Mouse (Mus musculus): Measurements from ENCODE around the gene Tmem44. TPM values are rescaled to one million over a fixed set of nuclear protein-coding genes. Genes with fewer than 3 reads are reported as not detected.

Gene Tmem44
- polyA plus RNA-seq, 1 experiment = 0.01 TPM

DNA sequence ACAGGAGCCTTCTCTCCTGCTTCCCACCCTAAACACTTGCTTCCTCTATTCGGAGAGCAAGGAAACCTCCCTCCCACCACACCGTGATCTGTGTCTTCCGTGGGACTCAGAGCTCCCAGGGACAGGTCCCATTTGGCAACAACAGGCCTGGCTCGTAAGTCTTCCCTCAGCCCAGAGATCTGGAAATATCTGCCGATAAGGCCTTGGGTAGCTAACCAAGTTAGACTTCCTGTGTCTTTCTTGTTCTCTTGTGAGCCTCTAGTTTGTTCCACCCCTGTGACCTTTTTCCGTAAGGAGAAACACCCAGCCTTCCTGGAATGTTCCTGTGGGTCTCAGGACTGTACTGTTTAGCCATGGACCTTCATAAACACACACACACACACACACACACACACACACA is 7.8 kb downstream of the Tmem44 start:
- H3K4me1 ChIP-seq (ENCODE audit: control insufficient read depth) = peaks cover 8% of the 10 kb centered on the region
- H3K9me3 ChIP-seq (ENCODE audit: control insufficient read depth, low read length) = peaks cover 5% of the 10 kb centered on the region
- H3K4me3 ChIP-seq (replicated peaks) = no peak overlapping the region
- H3K27me3 ChIP-seq (ENCODE audit: control insufficient read depth) = peaks cover 14% of the 10 kb centered on the region
- TF ChIP-seq TAL1 (IDR thresholded peaks at IDR 0.05; ENCODE audit: low read length) (no peak), GATA1 (IDR thresholded peaks at IDR 0.05; ENCODE audit: low read length) (no peak)
- no peaks in the 10 kb centered on the region for H3K36me3 ChIP-seq (ENCODE audit: control insufficient read depth)

DNA sequence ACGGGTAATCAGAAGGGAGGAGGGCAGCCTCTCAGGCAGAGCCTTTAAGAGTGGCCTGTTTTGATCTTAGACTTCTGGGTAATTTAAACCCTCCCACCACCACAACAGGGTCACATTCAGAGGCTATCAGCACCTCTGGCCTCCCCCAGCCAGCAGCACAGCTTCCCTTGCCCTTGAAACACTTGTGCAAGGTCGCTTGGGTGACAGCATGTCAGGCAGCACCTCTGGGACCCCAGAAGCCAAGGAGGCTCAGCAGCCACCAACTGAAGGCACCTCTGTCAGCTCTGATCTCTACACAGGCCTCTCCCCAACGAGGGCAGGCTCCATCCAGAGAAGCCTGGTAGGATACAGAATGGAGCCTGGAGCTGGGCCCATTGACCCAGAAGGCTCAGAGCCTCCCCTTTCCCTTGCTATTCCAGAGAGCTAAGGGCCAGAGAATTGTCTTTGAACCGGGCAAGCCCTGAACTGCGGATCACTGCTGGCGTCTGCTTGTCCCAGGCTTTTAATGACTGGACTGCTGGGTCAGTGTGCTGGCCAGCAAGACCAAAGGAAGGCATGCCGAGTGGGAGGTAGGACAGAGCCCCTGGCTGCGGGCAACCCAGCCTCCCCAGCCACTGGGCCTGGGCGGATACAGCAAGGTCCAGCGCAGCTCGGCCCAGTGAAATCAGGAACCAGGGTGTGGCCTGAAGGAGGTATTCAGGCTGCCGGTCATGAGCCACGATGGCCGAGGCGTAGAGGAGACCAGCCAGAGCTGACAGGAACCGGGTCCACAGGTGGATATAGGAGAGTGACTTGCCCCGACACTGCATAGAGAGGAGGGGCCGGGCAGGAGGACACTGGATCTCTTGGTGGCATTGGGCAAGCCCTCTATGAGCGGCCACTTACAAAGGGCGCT is 10.3 kb downstream of the Tmem44 start:
- peaks cover 8% of the 10 kb centered on the region for H3K4me1 ChIP-seq (ENCODE audit: control insufficient read depth)
- H3K36me3 ChIP-seq (ENCODE audit: control insufficient read depth) = no peaks in the 10 kb centered on the region
- H3K4me3 ChIP-seq (replicated peaks) = no peak overlapping the region
- peaks cover 15% of the 10 kb centered on the region for H3K27me3 ChIP-seq (ENCODE audit: control insufficient read depth)
- no peak for TF ChIP-seq GATA1 (IDR thresholded peaks at IDR 0.05; ENCODE audit: low read length)
- TF ChIP-seq TAL1 (IDR thresholded peaks at IDR 0.05; ENCODE audit: low read length) = no peak
- H3K9me3 ChIP-seq (ENCODE audit: control insufficient read depth, low read length) = no peaks in the 10 kb centered on the region

DNA sequence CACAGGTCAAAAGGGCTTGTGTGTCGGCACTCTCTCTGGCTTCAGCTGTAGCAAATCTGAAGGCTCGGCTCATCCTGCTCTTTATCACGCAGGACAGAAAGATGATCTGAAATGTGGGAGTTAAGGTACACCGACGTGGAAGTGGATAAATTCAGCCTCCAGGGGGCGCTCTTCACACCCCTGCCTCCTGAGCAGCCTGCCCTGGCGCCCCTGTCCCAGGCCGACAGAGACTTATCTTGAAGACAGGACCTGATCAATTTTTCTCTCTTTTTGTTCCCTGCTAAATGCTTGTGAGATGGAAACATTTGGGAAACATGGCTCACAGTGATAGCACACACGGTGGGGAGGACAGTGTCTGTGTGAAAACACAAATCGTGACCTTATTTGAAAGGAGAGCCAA is 11.2 kb downstream of the Tmem44 start:
- Histone ChIP-seq H3K36me3 (ENCODE audit: control insufficient read depth) (no peaks in the 10 kb centered on the region), H3K4me1 (ENCODE audit: control insufficient read depth) (no peaks in the 10 kb centered on the region), H3K4me3 (replicated peaks) (no peak overlapping the region), H3K9me3 (ENCODE audit: control insufficient read depth, low read length) (no peaks in the 10 kb centered on the region), H3K27me3 (ENCODE audit: control insufficient read depth) (peaks cover 16% of the 10 kb centered on the region)
- TF ChIP-seq GATA1 (IDR thresholded peaks at IDR 0.05; ENCODE audit: low read length) = no peak
- TF ChIP-seq TAL1 (IDR thresholded peaks at IDR 0.05; ENCODE audit: low read length) = no peak

DNA sequence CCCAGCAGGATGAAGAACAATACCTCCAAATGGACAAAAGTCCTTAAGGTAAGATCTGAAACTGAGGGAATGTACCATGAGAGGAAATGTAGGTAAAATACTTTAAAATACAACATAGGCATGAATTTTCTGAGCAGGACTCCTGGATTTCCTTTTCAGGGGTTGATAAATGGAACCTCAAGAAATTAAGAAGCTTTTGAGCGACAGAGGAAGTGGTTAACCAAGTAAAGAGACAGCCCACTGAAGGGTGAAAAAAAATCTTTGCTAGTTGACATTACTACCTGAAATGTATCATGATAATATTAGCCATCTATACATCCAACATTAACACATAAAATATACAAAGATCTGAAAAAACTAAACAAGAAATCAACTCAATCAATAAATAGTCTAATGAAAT is 15.6 kb downstream of the Tmem44 start:
- Histone ChIP-seq H3K4me1 (ENCODE audit: control insufficient read depth) (peaks cover 4% of the 10 kb centered on the region; the same call in 1 of the 2 replicates), H3K27me3 (ENCODE audit: control insufficient read depth) (peaks cover 29% of the 10 kb centered on the region), H3K4me3 (replicated peaks) (no peak overlapping the region), H3K36me3 (ENCODE audit: control insufficient read depth) (no peaks in the 10 kb centered on the region), H3K9me3 (ENCODE audit: control insufficient read depth, low read length) (no peaks in the 10 kb centered on the region)
- TF ChIP-seq GATA1 (IDR thresholded peaks at IDR 0.05; ENCODE audit: low read length) (no peak), TAL1 (IDR thresholded peaks at IDR 0.05; ENCODE audit: low read length) (no peak)

DNA sequence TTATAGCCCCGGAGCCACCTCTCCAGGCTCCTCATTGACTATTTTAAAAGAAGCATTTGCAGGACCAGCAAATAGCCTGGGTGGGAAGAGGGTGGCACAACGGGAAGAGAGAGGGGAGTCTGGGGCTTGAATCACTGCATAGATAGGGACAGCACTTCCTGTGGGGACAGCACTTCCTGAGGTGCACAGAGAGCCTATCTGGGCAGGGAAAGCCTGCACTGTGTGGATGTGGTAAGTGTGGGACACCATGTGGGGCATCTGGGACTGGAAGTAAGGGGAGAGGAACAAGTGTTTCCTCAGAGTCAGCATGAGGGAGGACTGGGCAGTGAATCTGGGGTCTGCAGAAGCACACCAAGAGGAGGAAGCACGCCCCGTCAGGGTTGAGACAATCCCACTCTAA is 17.1 kb downstream of the Tmem44 start:
- Histone ChIP-seq H3K27me3 (ENCODE audit: control insufficient read depth) (peaks cover 31% of the 10 kb centered on the region), H3K4me3 (replicated peaks) (no peak overlapping the region), H3K9me3 (ENCODE audit: control insufficient read depth, low read length) (no peaks in the 10 kb centered on the region), H3K36me3 (ENCODE audit: control insufficient read depth) (no peaks in the 10 kb centered on the region), H3K4me1 (ENCODE audit: control insufficient read depth) (peaks cover 4% of the 10 kb centered on the region; the same call in 1 of the 2 replicates)
- no peak for TF ChIP-seq TAL1 (IDR thresholded peaks at IDR 0.05; ENCODE audit: low read length)
- no peak for TF ChIP-seq GATA1 (IDR thresholded peaks at IDR 0.05; ENCODE audit: low read length)

DNA sequence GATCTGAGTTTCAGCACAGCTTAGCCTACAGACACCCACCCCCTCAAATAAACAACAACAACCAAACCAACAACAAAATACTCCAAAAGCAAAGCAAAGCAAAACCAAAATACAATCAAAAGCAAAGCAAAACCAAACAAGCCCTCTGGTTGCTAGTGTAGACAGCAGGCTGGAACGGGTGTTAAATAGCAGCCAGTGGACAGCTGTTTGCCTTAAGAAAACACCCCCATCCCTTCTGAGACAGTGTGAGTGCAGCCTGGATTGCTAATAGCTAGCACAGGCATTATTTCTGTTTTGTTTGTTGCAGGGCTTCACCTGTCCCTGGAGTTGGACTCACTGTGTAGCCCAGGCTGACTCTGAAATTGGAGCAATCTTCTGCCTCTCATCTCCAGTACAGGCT is 17.7 kb downstream of the Tmem44 start:
- H3K27me3 ChIP-seq (ENCODE audit: control insufficient read depth) = peaks cover 31% of the 10 kb centered on the region
- TF ChIP-seq TAL1 (IDR thresholded peaks at IDR 0.05; ENCODE audit: low read length) (no peak), GATA1 (IDR thresholded peaks at IDR 0.05; ENCODE audit: low read length) (no peak)
- H3K4me1 ChIP-seq (ENCODE audit: control insufficient read depth) = peaks cover 4% of the 10 kb centered on the region; the same call in 1 of the 2 replicates
- no peaks in the 10 kb centered on the region for H3K36me3 ChIP-seq (ENCODE audit: control insufficient read depth)
- no peaks in the 10 kb centered on the region for H3K9me3 ChIP-seq (ENCODE audit: control insufficient read depth, low read length)
- no peak overlapping the region for H3K4me3 ChIP-seq (replicated peaks)

DNA sequence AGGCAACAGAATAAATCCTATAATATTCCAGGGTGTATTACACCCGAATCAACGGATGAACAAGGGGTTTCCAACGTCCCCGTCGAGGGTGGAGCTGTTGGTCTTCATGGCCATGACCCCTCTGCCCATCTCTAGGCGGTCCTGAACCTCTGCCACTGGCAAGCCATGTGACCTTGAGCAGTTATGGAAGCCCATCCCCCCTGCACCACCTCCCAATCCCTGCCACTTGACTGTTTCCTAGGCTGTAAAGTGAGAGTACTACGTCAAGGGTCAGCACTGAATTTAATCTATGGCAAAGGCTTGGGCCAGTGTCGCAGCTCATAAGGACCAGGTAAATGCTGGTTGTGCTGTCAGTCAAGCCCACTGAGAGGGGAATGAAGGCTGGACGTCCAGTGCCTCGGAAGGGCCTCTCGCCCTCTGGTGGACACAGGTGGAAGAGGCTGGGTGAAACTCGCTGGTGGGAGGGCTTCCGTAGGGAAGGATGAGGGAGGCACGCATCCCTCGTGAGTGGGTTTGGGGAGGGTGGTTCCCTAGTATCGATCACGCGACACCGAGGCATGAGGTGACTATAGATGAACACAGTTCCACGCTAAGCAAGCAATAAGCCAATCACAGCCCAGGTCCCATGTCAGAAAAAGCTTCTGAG is 18.8 kb downstream of the Tmem44 start:
- Histone ChIP-seq H3K27me3 (ENCODE audit: control insufficient read depth) (peaks cover 29% of the 10 kb centered on the region), H3K4me3 (replicated peaks) (no peak overlapping the region), H3K36me3 (ENCODE audit: control insufficient read depth) (no peaks in the 10 kb centered on the region), H3K4me1 (ENCODE audit: control insufficient read depth) (peaks cover 4% of the 10 kb centered on the region; the same call in 1 of the 2 replicates), H3K9me3 (ENCODE audit: control insufficient read depth, low read length) (no peaks in the 10 kb centered on the region)
- TF ChIP-seq GATA1 (IDR thresholded peaks at IDR 0.05; ENCODE audit: low read length) (no peak), TAL1 (IDR thresholded peaks at IDR 0.05; ENCODE audit: low read length) (no peak)

DNA sequence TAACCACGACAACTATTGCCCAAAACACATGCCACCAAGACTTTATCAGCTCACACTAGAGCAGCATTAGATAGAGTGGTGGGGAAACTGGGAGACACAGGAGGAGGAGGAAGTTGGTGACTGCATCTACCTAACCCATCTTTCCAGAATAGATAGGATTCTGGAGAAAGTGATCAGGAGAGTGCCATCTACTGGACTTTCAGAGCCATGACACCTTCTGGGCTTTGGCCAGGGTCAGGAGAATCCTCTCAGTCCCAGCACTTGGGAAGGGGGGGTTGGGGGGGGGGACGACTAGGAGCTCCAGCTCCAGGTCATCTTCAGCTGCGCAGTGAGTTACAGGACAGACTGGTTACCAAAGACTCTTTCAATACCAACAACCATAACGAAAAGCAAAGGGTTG is 19.8 kb downstream of the Tmem44 start:
- Histone ChIP-seq H3K4me3 (replicated peaks) (no peak overlapping the region), H3K36me3 (ENCODE audit: control insufficient read depth) (no peaks in the 10 kb centered on the region), H3K9me3 (ENCODE audit: control insufficient read depth, low read length) (no peaks in the 10 kb centered on the region), H3K4me1 (ENCODE audit: control insufficient read depth) (peaks cover 4% of the 10 kb centered on the region; the same call in 1 of the 2 replicates), H3K27me3 (ENCODE audit: control insufficient read depth) (peaks cover 25% of the 10 kb centered on the region)
- TF ChIP-seq GATA1 (IDR thresholded peaks at IDR 0.05; ENCODE audit: low read length) (no peak), TAL1 (IDR thresholded peaks at IDR 0.05; ENCODE audit: low read length) (no peak)

DNA sequence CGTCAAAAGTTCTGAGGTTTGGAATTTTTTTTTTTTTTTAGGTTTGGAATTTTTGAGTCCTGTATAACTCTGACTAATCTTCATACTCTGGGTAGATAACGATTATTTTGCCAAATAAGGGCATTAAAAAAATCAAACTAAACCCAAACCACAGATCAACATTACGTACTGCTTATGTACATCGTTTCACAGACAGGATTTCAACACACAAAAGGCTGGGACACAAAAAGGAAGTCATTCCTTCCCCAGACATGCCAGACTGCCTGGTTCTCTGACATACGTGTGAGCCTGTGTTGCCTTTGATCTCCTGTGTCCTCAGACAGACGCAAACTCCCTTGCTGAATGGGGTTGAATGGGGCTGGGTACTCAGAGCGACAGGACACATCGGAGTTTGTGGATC is 22.3 kb downstream of the Tmem44 start:
- H3K9me3 ChIP-seq (ENCODE audit: control insufficient read depth, low read length) = no peaks in the 10 kb centered on the region
- H3K4me1 ChIP-seq (ENCODE audit: control insufficient read depth) = peaks cover 11% of the 10 kb centered on the region
- no peaks in the 10 kb centered on the region for H3K36me3 ChIP-seq (ENCODE audit: control insufficient read depth)
- TF ChIP-seq GATA1 (IDR thresholded peaks at IDR 0.05; ENCODE audit: low read length) (no peak), TAL1 (IDR thresholded peaks at IDR 0.05; ENCODE audit: low read length) (no peak)
- H3K27me3 ChIP-seq (ENCODE audit: control insufficient read depth) = peaks cover 14% of the 10 kb centered on the region
- no peak overlapping the region for H3K4me3 ChIP-seq (replicated peaks)
